Mouse (Mus musculus) E14TG2a.4 (cell line): Measurements from ENCODE around the gene Nelfa.
A peak's percentile ranks its signal among the peaks of the same experiment; 100 is the strongest.

ENCODE experiments used
- H3K27me3 ChIP-seq: 2 replicates; pipeline ENCODE4 v1.6.1; 2014; ENCODE audit warnings: low read length, control low read depth; ENCODE audit not compliant: insufficient read depth
- H3K36me3 ChIP-seq: 2 replicates; pipeline ENCODE4 v1.6.1; 2014; ENCODE audit warnings: low read length, control low read depth; ENCODE audit not compliant: insufficient read depth
- H3K4me1 ChIP-seq: replicated peaks from 2 replicates; pipeline ENCODE4 v1.6.1; 2014; ENCODE audit warnings: low read depth, low read length, control low read depth
- H3K4me3 ChIP-seq: replicated peaks from 2 replicates; pipeline ENCODE4 v1.5.1; 2014; ENCODE audit warnings: mild to moderate bottlenecking, low read length
- H3K9me3 ChIP-seq: 2 replicates; pipeline ENCODE4 v1.6.1; 2014; ENCODE audit warnings: low read length, control low read depth
- CTCF ChIP-seq: conservative IDR thresholded peaks from 2 replicates; pipeline ENCODE4 v1.5.1; 2014; ENCODE audit warnings: low read length
- NANOG ChIP-seq: IDR thresholded peaks from 2 replicates; pipeline ENCODE4 v1.6.1; 2014; ENCODE audit warnings: borderline replicate concordance, low read length, mixed read lengths
- POU5F1 ChIP-seq: IDR thresholded peaks from 2 replicates; pipeline ENCODE4 v1.6.1; 2014; ENCODE audit warnings: low read length, borderline replicate concordance

The Nelfa gene

DNA sequence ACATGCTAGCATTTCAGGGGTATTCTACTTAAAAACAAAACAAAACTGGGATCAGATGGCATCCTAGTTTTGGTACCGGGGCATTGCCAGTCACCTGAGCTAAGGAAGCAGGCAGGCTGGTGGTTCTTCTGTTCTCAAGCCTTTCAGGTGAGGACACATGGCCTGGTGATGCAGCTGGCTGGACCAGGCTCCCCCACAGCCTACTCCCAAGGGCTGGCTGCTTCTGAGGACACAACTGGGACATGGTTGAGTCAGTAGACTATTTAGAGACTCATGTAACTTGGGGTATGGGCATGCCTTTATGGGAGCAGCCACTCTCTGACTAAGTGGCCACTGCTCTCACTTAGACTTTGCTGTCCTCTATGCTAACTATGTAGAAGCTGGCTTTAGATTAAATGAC is 60.7 kb downstream of the Nelfa start:
- no peaks in the 10 kb centered on the region for H3K9me3 ChIP-seq

DNA sequence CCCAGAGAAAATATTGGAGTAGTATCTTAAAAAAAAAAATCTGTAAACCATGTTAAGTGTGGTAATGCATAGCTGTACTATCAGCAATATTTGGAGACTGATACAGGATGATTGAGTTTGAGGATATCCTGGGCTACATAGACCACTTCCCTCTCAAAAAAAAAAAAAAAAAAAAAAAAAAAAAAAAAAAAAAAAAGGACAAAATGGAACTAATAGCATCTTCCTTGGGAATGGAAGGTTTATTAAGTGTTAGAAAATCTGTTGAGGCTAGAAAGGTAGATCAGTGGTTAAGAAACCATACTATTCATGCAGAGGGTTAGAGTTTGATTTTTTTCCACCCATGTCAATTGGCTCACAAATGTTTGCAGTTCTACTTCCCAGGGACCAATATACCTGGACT is 78.5 kb downstream of the Nelfa start:
- no peak for TF ChIP-seq CTCF
- no peak for TF ChIP-seq POU5F1
- TF ChIP-seq NANOG: no peak
- H3K4me3 ChIP-seq: no peak overlapping the region
- H3K27me3 ChIP-seq: no peaks in the 10 kb centered on the region
- no peaks in the 10 kb centered on the region for H3K4me1 ChIP-seq
- peaks cover 4% of the 10 kb centered on the region; the same call in 1 of the 2 replicates for H3K9me3 ChIP-seq
- H3K36me3 ChIP-seq: peaks cover 40% of the 10 kb centered on the region

More for the DNA sequence above, 60.7 kb downstream of the Nelfa start:
- H3K36me3 ChIP-seq: peaks cover 19% of the 10 kb centered on the region
- H3K4me1 ChIP-seq: no peaks in the 10 kb centered on the region
- TF ChIP-seq CTCF (no peak), NANOG (no peak), POU5F1 (no peak)
- no peaks in the 10 kb centered on the region for H3K27me3 ChIP-seq
- no peak overlapping the region for H3K4me3 ChIP-seq

DNA sequence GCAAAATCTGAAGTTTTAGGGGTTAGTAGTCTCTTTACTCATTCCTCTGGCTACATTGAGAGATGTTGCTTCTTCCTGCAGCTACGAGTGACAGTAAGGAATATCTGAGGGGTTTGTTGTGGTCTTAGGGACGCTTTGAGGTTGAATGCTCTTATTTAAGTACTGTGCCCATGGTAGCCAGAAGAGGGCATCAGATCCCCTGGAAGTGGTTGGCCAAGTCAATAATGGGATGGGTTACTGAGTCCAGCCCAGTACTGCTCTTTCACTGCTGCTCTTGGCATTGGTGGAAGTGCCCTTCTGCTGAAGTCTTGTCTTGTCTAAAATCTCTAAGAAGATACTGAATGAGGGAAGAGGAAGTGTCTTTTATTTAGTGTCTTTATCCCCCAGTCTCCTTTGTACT is 82.2 kb downstream of the Nelfa start:
- TF ChIP-seq POU5F1 (no peak), NANOG (no peak), CTCF (no peak; the same call in 1 of the 2 replicates)
- H3K4me3 ChIP-seq: no peak overlapping the region
- H3K9me3 ChIP-seq: no peaks in the 10 kb centered on the region
- peaks cover 24% of the 10 kb centered on the region for H3K36me3 ChIP-seq
- no peaks in the 10 kb centered on the region for H3K4me1 ChIP-seq
- H3K27me3 ChIP-seq: no peaks in the 10 kb centered on the region

DNA sequence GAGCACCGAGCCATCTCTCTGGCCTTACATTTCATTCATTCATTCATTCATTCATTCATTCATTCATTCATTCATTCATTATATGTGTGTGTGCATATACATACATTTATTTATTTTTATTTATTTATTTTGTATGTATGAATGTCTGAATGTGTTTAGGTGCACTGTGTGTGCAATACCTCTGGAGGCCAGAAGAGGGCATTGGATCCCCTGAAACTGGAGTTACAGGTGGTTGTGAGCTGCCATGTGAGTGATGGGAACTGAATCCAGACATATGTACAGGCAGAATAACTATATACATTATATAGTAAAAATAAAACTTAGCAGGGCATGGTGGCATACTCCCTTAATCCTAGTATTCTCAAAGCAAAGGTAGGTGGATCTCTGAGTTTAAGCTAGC is 83.1 kb downstream of the Nelfa start:
- Histone ChIP-seq H3K4me1 (no peaks in the 10 kb centered on the region), H3K36me3 (peaks cover 23% of the 10 kb centered on the region), H3K4me3 (no peak overlapping the region), H3K9me3 (no peaks in the 10 kb centered on the region), H3K27me3 (no peaks in the 10 kb centered on the region)
- TF ChIP-seq POU5F1: no peak
- TF ChIP-seq CTCF: peak; percentile 68

DNA sequence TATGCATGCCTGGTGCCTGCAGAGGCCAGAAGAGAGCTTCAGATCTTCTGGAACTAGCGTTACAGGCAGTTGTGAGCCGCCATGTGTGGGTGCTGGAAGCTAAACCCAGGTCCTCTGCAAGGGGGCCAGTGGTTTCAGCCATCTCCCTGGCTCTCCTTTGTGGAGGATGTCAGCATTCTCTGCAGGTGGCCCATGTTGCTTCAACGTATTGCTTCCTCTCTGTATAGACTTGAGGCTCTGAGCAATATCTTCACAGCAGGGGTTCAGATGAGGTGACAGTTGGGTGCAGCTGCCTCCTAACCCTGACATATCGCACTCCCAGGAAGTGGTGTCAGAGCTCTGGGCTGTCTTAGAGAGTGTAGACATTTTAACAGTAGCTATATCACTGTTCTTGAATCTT is 84.7 kb downstream of the Nelfa start:
- no peak for TF ChIP-seq CTCF
- TF ChIP-seq NANOG: no peak
- TF ChIP-seq POU5F1: no peak
- no peaks in the 10 kb centered on the region for H3K4me1 ChIP-seq
- H3K9me3 ChIP-seq: no peaks in the 10 kb centered on the region
- H3K27me3 ChIP-seq: no peaks in the 10 kb centered on the region
- H3K4me3 ChIP-seq: no peak overlapping the region
- H3K36me3 ChIP-seq: peaks cover 15% of the 10 kb centered on the region
